Comparison of ENCODE assay signal across 8 mouse cellular contexts in the genomic region with DNA sequence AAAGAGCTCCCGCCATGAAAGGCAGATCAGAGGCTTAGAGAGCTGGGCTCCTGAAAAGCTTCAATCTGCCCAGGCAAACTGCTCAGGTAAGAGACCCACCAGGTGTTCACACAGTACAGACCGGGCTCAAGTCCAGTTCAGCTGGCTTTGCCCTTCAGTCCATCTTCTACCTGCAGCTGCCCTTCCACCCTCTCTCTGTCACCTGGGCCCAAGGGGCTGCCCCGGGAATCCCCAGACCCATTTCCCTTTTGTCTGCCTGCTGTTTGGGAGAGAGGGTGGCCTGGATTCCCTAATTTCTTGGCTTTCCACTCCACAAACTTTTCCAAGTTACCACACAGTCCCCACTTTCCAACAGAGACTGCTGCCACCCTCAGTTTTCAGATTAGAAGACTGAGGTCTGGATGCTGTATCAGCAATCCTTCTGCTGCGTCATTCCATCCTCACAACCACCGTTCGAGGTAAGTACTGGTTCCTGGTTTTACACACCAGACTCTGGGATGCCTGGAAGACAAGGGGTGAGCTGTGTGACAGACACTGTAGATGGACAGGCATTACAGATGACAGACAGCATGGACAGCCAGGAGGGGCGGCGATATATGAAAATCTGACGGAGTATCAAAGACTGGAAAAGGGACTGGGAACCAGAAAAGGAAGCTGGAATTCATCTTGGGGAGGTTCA. TPM values are rescaled to one million over a fixed set of nuclear protein-coding genes. Genes with fewer than 3 reads are reported as not detected.
A peak's percentile ranks its signal among the peaks of the same experiment; 100 is the strongest.
DNase-seq lines count a peak whose midpoint lies in the region; ATAC-seq and TF ChIP-seq lines count a peak whose summit lies in the region.

A gene (plus strand): TSS at position 202 of the 679 bp plus-strand sequence.

- TF ChIP-seq CTCF in G1E (IDR thresholded peaks at IDR 0.05; ENCODE audit: low read depth, low read length): no peak
- TF ChIP-seq CTCF in bone marrow, adult 2 months (IDR thresholded peaks at IDR 0.05; ENCODE audit: control insufficient read depth, insufficient read depth, low read length): no peak
- TF ChIP-seq CTCF in kidney, postnatal 0 days (IDR thresholded peaks at IDR 0.05; ENCODE audit: low read depth): no peak

- H3K27ac ChIP-seq in bone marrow, adult 2 months (ENCODE audit: control insufficient read depth, insufficient read depth, low read depth, low read length, poor library complexity): peak within 1 kb of the TSS; percentile 98
- H3K27ac ChIP-seq in heart, embryonic 11.5 days (ENCODE audit: low read depth, low read length): peak within 1 kb of the TSS; percentile 100
- peak within 1 kb of the TSS; percentile 99 for H3K27ac ChIP-seq in kidney, postnatal 0 days
- peak within 1 kb of the TSS; percentile 87 for H3K27ac ChIP-seq in liver, embryonic 11.5 days (ENCODE audit: low read depth, low read length)

- WGBS in bone marrow, adult 2 months: 34% methylated on average over 9 of the region's 9 CpGs
- WGBS in heart, embryonic 11.5 days (ENCODE audit: insufficient replicate concordance): 19% methylated on average over 9 of the region's 9 CpGs
- WGBS in kidney, postnatal 0 days: 19% methylated on average over 9 of the region's 9 CpGs
- whole genome bisulfite sequencing in liver, embryonic 11.5 days: 28% methylated on average over 9 of the region's 9 CpGs

- H3K4me2 ChIP-seq in heart, embryonic 11.5 days: peak within 1 kb of the TSS; percentile 80
- peak within 1 kb of the TSS; percentile 84 for H3K4me2 ChIP-seq in kidney, postnatal 0 days (ENCODE audit: low read length)
- H3K4me2 ChIP-seq in liver, embryonic 11.5 days: peak within 1 kb of the TSS; percentile 100

- no peak for TF ChIP-seq POLR2A in bone marrow, adult 2 months (IDR thresholded peaks at IDR 0.05; ENCODE audit: borderline replicate concordance, control insufficient read depth, low read depth, low read length)

- H3K36me3 ChIP-seq in G1E (replicated peaks): peaks cover 24% of the 10 kb centered on the region
- peaks cover 21% of the 10 kb centered on the region for H3K36me3 ChIP-seq in erythroblast, embryonic 14.5 days (ENCODE audit: control insufficient read depth)
- H3K36me3 ChIP-seq in heart, embryonic 11.5 days (ENCODE audit: control insufficient read depth, insufficient read depth, low read length): no peaks in the 10 kb centered on the region
- no peaks in the 10 kb centered on the region for H3K36me3 ChIP-seq in kidney, postnatal 0 days (ENCODE audit: insufficient read depth, low read length)
- H3K36me3 ChIP-seq in liver, embryonic 11.5 days (ENCODE audit: control insufficient read depth, insufficient read depth, low read length): 0 out of 2 replicates have a peak, but pooled peaks cover 1% of the 10 kb centered on the region

- H3K9me3 ChIP-seq in G1E (replicated peaks): no peaks in the 10 kb centered on the region
- H3K9me3 ChIP-seq in erythroblast, embryonic 14.5 days (ENCODE audit: control insufficient read depth, low read length): no peaks in the 10 kb centered on the region
- no peaks in the 10 kb centered on the region for H3K9me3 ChIP-seq in heart, embryonic 11.5 days (replicated peaks; ENCODE audit: control insufficient read depth, low read length)
- H3K9me3 ChIP-seq in kidney, postnatal 0 days (replicated peaks; ENCODE audit: low read length): no peaks in the 10 kb centered on the region
- no peaks in the 10 kb centered on the region for H3K9me3 ChIP-seq in liver, embryonic 11.5 days (ENCODE audit: control insufficient read depth, low read length)

- ATAC-seq in G1E (ENCODE audit: extremely low read depth, insufficient number of reproducible peaks, low FRiP score, poor library complexity, severe bottlenecking): no peak
- no peak for ATAC-seq in heart, embryonic 11.5 days (replicated peaks; ENCODE audit: insufficient number of reproducible peaks, low FRiP score, low TSS enrichment)
- ATAC-seq in kidney, postnatal 0 days (replicated peaks; ENCODE audit: low FRiP score, low read depth): no peak
- no peak for ATAC-seq in liver, embryonic 11.5 days (replicated peaks; ENCODE audit: low FRiP score)
- no peak for ATAC-seq in monocyte, adult 5-6 weeks (replicated peaks; ENCODE audit: insufficient number of reproducible peaks, low FRiP score, low TSS enrichment, poor library complexity, severe bottlenecking)

- H3K4me1 ChIP-seq in G1E (ENCODE audit: insufficient read depth, low read depth, low read length): peaks cover 35% of the 10 kb centered on the region
- peaks cover 3% of the 10 kb centered on the region for H3K4me1 ChIP-seq in bone marrow, adult 2 months (ENCODE audit: control insufficient read depth, insufficient read depth, low read length)
- peaks cover 42% of the 10 kb centered on the region for H3K4me1 ChIP-seq in erythroblast, embryonic 14.5 days (ENCODE audit: control insufficient read depth)
- H3K4me1 ChIP-seq in heart, embryonic 11.5 days (ENCODE audit: control insufficient read depth, insufficient read depth, low read length): peaks cover 19% of the 10 kb centered on the region
- 0 out of 2 replicates have a peak, but pooled peaks cover 18% of the 10 kb centered on the region for H3K4me1 ChIP-seq in kidney, postnatal 0 days (replicated peaks; ENCODE audit: insufficient read depth, low read length)
- peaks cover 23% of the 10 kb centered on the region for H3K4me1 ChIP-seq in liver, embryonic 11.5 days (replicated peaks; ENCODE audit: control insufficient read depth, insufficient read depth, low read length)

- no peak for DNase-seq in G1E (ENCODE audit: low spot score)
- peak; percentile 45 for DNase-seq in kidney, postnatal 0 days (ENCODE audit: low spot score)
- peak; percentile 43 for DNase-seq in liver, embryonic 11.5 days (ENCODE audit: low spot score)
- no peak for DNase-seq in spleen, postnatal 14 days (ENCODE audit: low spot score in 2 of 2)

- peaks cover 15% of the 10 kb centered on the region for H3K27me3 ChIP-seq in G1E (ENCODE audit: insufficient read depth, low read length)
- H3K27me3 ChIP-seq in erythroblast, embryonic 14.5 days (ENCODE audit: control insufficient read depth): peaks cover 27% of the 10 kb centered on the region
- H3K27me3 ChIP-seq in heart, embryonic 11.5 days (ENCODE audit: control insufficient read depth, insufficient read depth, low read length): no peaks in the 10 kb centered on the region
- H3K27me3 ChIP-seq in kidney, postnatal 0 days (ENCODE audit: insufficient read depth, low read length): no peaks in the 10 kb centered on the region
- H3K27me3 ChIP-seq in liver, embryonic 11.5 days (replicated peaks; ENCODE audit: control insufficient read depth, insufficient read depth, low read length): no peaks in the 10 kb centered on the region

- peak within 1 kb of the TSS; percentile 96 for H3K4me3 ChIP-seq in G1E (ENCODE audit: low read depth, low read length)
- H3K4me3 ChIP-seq in bone marrow, adult 2 months (replicated peaks; ENCODE audit: control insufficient read depth, low read depth, low read length): peak within 1 kb of the TSS; percentile 94
- peak within 1 kb of the TSS; percentile 89 for H3K4me3 ChIP-seq in erythroblast, embryonic 14.5 days (replicated peaks)
- peak within 1 kb of the TSS; percentile 98 for H3K4me3 ChIP-seq in heart, embryonic 11.5 days (ENCODE audit: low read depth, low read length)
- peak within 1 kb of the TSS; percentile 93 for H3K4me3 ChIP-seq in kidney, postnatal 0 days (replicated peaks; ENCODE audit: low read depth, low read length)
- peak within 1 kb of the TSS; percentile 98 for H3K4me3 ChIP-seq in liver, embryonic 11.5 days (ENCODE audit: low read depth, low read length)

- H3K9ac ChIP-seq in heart, embryonic 11.5 days (ENCODE audit: low read depth, low read length): peak within 1 kb of the TSS; percentile 98
- peak within 1 kb of the TSS; percentile 96 for H3K9ac ChIP-seq in kidney, postnatal 0 days (ENCODE audit: low read depth, low read length)
- peak within 1 kb of the TSS; percentile 98 for H3K9ac ChIP-seq in liver, embryonic 11.5 days (ENCODE audit: low read depth, low read length)

RNA-seq across cellular contexts. Expression of the gene that starts here (rescaled TPM):
- total RNA-seq in G1E (2014; fragmentation: Nextera tagmentation): 97.2 and 109 TPM in 2 replicates
- 43.5 and 46.5 TPM in 2 replicates for total RNA-seq in G1E (2017)
- polyA plus RNA-seq in G1E (2012): 33.8 and 39.3 TPM in 2 replicates
- 16.7 and 19.5 TPM in 2 replicates for polyA plus RNA-seq in bone marrow, adult 2 months (2011; ENCODE audit: insufficient read depth, insufficient read length, low replicate concordance, missing spikeins)
- 2.2 and 2.5 TPM in 2 replicates for polyA plus RNA-seq in erythroblast, embryonic 14.5 days (2012)
- polyA plus RNA-seq in heart, embryonic 11.5 days (2014; fragmentation: Nextera tagmentation; extraction: Ambion mirVana): 31.6 and 35.0 TPM in 2 replicates
- polyA plus RNA-seq in kidney, postnatal 0 days (2015; fragmentation: Nextera tagmentation; extraction: Ambion mirVana): 38.3 and 41.5 TPM in 2 replicates
- 37.7 and 38.5 TPM in 2 replicates for polyA plus RNA-seq in liver, embryonic 11.5 days (2014; fragmentation: Nextera tagmentation; extraction: Ambion mirVana)
- 26.6 to 33.2 TPM (median 29.5 TPM) in 3 replicates for total RNA-seq in monocyte, adult 5-6 weeks (2017)

Comparison
In these comparisons a context has a peak if more than half of its experiments do, and no peak if none do; other contexts are left out.
1. DNase-seq: peak in kidney, postnatal 0 days (single experiment) and liver, embryonic 11.5 days (single experiment); none in G1E (single experiment) and spleen, postnatal 14 days (0 of 2).
2. Peak in every context shown above with its lines, with median percentiles within 50 percentile points of each other: H3K4me3 ChIP-seq, H3K27ac ChIP-seq, H3K4me2 ChIP-seq and H3K9ac ChIP-seq.